Mouse (Mus musculus) large intestine, adult 2 months (tissue): ENCODE measurements around the gene Klre1. TPM values are rescaled to one million over a fixed set of nuclear protein-coding genes. Genes with fewer than 3 reads are reported as not detected.

Source experiments
- DNase-seq: peaks from one replicate; pipeline ENCODE4 v3.0.0-alpha.2; 2012; ENCODE audit warnings: low read depth, low spot score
- WGBS: fragments of 180-500 bp; shearing (Covaris S2); methylation state at CpG from one replicate; pipeline ENCODE4 v1.1.7; 2018; 5-methylcytosine and 5-hydroxymethylcytosine counted together
- polyA plus RNA-seq: library from polyadenylated mRNA; depleted of rRNA; stranded (reverse); fragments of >200 nt; gene quantifications from 2 replicates; pipeline ENCODE4 v1.2.3, GENCODE M21; 2012; rRNA removed

Gene Klre1
- 0.16 and 0.19 TPM in 2 replicates for polyA plus RNA-seq

DNA sequence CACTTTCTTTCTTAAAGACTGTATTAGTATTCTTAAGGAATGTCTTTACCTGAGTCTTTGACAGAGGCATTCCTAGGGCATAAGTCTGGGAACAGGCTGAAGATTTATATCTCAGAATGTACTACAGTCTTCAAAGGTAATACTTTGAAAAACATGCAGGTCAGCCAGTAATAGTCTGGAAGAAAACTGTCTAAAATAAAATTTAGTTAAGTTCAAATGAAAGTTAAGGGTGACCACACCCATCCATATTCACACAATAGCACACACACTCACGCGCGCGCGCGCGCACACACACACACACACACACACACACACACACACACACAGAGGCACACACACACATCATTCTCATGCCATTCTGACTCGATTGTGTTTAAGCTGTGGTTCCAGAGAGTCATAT lies at the start of gene Klre1:
Klre1 (plus strand) TSS at position 301 of the 400 bp plus-strand sequence.
- WGBS = 79% methylated on average over 8 of the region's 8 CpGs
- no peak for DNase-seq

DNA sequence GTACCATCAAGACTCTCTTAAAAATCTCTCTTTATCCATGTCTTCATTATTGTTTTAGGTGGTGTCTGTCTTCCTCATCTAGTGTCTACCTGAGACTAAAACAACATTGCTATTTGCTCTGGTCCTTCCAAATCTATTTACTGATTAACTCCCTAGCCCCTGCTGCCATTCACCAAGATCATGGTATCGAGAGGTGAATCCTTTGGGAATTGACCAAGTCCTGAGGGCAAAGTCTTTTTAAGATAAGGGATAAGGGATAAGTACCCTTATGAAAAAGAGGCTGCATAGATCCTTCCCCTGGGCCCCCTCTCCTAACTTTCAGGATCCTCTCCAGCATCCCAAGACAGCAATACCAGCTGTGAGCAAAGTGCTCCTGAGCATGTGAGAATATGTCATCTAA lies 48.1 kb upstream of the Klre1 start:
- WGBS = 85% methylated on average over 1 of the region's 1 CpGs
- DNase-seq = no peak

GRCm38 (mm10) chr6:129530261-129530660 lies 47.4 kb upstream of the Klre1 start:
- no peak for DNase-seq

DNA sequence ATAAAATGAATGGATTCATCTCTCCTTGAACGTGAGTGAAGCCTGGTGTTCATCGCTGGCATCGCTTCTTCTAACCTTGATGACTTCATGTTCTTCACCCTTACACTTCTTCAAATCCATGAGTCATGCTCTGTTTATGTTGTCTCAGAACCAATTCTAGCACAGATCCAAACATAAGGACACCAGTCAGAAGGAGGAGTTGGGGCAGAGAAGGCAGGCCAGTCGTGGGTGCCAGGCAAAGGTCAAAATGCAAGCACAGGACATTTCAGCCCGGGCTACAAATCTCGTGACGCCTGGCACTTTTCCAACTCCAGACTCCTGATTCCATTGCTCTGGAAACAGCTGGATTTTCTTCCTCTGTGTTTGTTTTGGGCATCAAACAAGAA lies 45.2 kb upstream of the Klre1 start:
- WGBS = 5% methylated on average over 7 of the region's 7 CpGs
- DNase-seq = peak; percentile 75

DNA sequence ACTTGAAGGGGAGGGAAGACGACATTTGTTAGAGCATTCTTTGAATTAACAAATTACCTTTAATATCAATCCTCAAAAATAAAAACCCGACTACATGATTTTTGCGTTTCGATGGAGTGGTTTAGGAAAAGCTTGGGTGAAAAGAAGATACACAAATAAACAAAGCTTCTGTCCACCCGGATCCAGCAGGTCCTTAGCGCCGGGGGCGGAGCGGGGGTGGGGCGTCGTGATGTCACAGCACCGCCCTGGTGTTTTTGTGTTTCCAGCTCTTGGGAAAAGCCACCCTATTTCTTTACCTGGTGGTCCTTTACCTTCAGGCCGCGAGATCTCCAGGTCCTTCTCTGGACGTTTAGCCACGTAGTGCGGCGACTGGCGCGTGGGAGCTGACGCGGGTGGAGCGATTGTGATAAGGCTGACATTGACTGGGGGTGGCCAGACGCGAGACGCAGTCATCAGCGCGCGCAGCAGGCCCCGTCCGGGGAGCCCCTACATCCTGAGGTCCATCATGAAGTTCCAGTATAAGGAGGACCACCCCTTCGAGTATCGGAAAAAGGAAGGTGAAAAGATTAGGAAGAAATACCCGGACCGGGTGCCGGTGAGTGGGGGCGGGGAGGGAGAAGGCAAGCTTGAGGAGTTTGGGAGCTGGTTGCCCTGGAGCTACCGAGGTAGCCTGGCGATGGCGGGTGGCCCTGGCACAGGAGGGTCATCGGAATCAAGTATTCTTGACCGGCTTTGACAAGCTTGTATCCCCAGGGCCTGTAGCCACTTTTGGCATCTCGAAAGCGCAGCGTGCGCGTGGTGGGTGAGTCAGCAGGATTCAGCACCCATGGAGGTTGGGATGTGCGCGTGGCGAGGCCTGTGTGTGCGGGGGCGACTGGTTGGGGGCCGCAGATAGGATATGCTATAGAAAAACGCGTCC lies 44.5 kb upstream of the Klre1 start, which contains the start of gene Gabarapl1:
Gabarapl1 (plus strand) TSS at position 219 of the 919 bp plus-strand sequence.
- WGBS = under 1% methylated on average over 55 of the region's 55 CpGs
- peak; percentile 43 for DNase-seq

GRCm38 (mm10) chr6:129534057-129534456 lies 43.6 kb upstream of the Klre1 start:
- DNase-seq = no peak
- 9% methylated on average over 9 of the region's 9 CpGs for WGBS

DNA sequence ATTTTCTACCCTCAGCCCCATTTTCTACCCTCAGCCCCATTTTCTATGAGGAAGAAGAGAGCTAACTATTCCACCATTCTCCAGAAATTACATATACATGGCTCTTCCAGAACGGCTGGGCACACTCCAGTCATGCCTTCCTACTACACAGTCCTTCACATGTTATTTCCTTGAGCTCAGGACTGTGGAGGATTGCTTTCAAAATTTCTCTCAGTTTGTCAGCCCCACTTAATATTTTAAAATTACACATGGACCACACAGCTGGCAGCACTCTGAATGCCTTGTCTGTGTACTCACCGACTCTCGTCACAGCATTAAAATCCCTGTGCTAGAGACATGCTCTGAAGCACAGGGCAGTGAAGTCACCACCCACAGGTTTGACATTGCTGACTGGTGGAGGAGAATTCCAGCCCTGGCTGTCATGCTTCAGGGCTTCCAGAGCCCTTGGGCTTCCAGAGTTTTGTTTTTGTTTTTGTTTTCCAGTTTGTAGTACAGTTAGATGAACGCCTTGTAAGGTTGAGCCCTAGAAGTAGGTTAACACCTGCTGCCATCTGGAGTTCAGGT lies 43.0 kb upstream of the Klre1 start:
- DNase-seq = no peak
- 57% methylated on average over 4 of the region's 4 CpGs for WGBS

- 59% methylated on average over 4 of the region's 4 CpGs for WGBS
- DNase-seq = no peak
Measured at GRCm38 (mm10) chr6:129535723-129536122, 42.0 kb upstream of the Klre1 start.

- WGBS = 84% methylated on average over 6 of the region's 6 CpGs
- DNase-seq = no peak
Measured at GRCm38 (mm10) chr6:129538555-129538954, 39.1 kb upstream of the Klre1 start.

GRCm38 (mm10) chr6:129541931-129542330 lies 35.8 kb upstream of the Klre1 start:
- no peak for DNase-seq
- 90% methylated on average over 9 of the region's 9 CpGs for WGBS

- WGBS = 70% methylated on average over 3 of the region's 3 CpGs
- DNase-seq = no peak
Measured at GRCm38 (mm10) chr6:129542540-129542939, 35.2 kb upstream of the Klre1 start.

- DNase-seq = no peak
- WGBS = 60% methylated on average over 6 of the region's 6 CpGs
Measured at GRCm38 (mm10) chr6:129543709-129544606, 33.7 kb upstream of the Klre1 start.

- 84% methylated on average over 2 of the region's 2 CpGs for WGBS
- DNase-seq = no peak
Measured at GRCm38 (mm10) chr6:129547277-129547676, 30.4 kb upstream of the Klre1 start.

DNA sequence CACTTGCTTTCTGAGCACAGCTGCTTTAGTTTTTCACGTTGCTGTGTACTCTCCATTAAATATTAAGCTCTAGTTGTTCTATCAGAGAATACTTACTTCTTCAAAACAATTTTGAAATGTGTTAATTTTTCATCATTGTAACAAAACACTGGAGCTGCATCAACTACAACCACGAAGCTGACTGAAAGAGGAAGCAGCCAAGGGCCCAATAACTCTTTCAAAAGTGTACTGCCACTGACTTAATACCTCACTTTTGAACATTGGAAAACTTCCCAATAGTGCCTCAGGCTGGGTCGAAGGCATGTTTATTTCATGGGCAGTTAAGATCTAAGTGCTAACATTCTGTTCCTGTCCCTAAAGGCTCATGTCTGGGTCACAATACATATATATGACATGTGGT lies 29.7 kb upstream of the Klre1 start:
- DNase-seq = no peak
- 50% methylated on average over 3 of the region's 3 CpGs for WGBS

GRCm38 (mm10) chr6:129557298-129558023 lies 20.2 kb upstream of the Klre1 start:
- no peak for DNase-seq

- DNase-seq = peak; percentile 48
- 12% methylated on average over 12 of the region's 12 CpGs for WGBS
Measured at GRCm38 (mm10) chr6:129558946-129559640, 18.6 kb upstream of the Klre1 start.

DNA sequence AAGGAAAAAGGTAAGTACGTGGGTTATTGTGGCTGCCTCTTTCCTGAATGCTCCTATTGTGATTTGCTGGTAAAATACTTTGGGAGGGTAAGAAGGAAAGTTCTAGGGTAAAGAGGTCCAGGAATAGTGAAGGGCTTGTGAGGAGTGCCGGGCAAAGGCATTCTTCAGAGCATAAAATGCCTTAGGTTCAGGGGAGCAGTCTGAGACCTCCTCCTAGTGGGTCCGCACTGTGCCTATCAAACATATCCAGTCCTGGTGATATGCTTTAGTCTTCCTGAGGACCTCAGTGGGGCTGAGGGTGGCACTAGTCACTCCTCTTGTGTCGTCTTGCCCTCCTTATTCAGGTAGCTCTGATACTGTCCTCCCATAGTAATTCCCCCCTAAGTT lies 18.1 kb upstream of the Klre1 start:
- WGBS = 53% methylated on average over 4 of the region's 4 CpGs
- no peak for DNase-seq

GRCm38 (mm10) chr6:129565257-129565656 lies 12.4 kb upstream of the Klre1 start:
- 69% methylated on average over 2 of the region's 2 CpGs for WGBS
- no peak for DNase-seq

DNA sequence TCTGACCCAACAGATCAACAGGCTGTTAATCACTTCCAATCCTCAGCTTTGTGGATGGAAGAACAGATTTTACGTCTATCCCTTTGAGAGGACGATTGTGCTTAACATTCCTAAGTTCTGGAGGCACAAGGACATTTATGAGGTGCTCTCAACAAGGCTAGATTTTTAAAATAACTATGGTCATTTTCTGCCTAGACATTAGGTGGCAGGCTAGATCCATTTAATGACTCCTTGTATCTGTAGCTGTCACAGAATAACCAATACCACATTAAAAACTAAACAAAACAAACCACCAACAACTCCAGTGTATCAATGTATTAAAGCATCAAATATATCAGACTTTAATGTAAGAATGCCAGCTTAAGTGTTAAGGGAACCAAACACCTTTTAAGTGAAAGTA lies 2.4 kb upstream of the Klre1 start:
- WGBS = 0% methylated on average over 2 of the region's 2 CpGs
- no peak for DNase-seq
